Mouse (Mus musculus) testis, adult 2 months (tissue): ENCODE measurements around the gene Vwa8. TPM values are rescaled to one million over a fixed set of nuclear protein-coding genes. Genes with fewer than 3 reads are reported as not detected.

Experiments used
- H3K27ac ChIP-seq: fragments of 200-500 bp; 2 replicates; pipeline ENCODE4 v1.5.1; 2012; ENCODE audit warnings: low read depth, low read length; ENCODE audit not compliant: control insufficient read depth, insufficient read depth
- H3K27me3 ChIP-seq: fragments of 200-500 bp; 2 replicates; pipeline ENCODE4 v1.6.1; 2012; ENCODE audit warnings: mild to moderate bottlenecking, low read length, moderate library complexity; ENCODE audit not compliant: control insufficient read depth, insufficient read depth
- H3K36me3 ChIP-seq: fragments of 200-500 bp; 2 replicates; pipeline ENCODE4 v1.6.1; 2012; ENCODE audit warnings: mild to moderate bottlenecking, low read length; ENCODE audit not compliant: control insufficient read depth, insufficient read depth
- H3K4me1 ChIP-seq: fragments of 200-500 bp; 2 replicates; pipeline ENCODE4 v1.6.1; 2012; ENCODE audit warnings: low read length; ENCODE audit not compliant: control insufficient read depth, insufficient read depth
- H3K4me3 ChIP-seq: fragments of 200-500 bp; 2 replicates; pipeline ENCODE4 v1.5.1; 2012; ENCODE audit warnings: low read depth, mild to moderate bottlenecking, low read length, moderate library complexity, mixed read lengths; ENCODE audit not compliant: control insufficient read depth
- CTCF ChIP-seq: fragments of 200-500 bp; IDR thresholded peaks from 2 replicates; pipeline ENCODE4 v1.5.1; 2012; ENCODE audit warnings: low read depth, mild to moderate bottlenecking, inconsistent platforms, low read length, moderate library complexity; ENCODE audit not compliant: control insufficient read depth, insufficient read depth, insufficient replicate concordance
- POLR2A ChIP-seq: fragments of 200-500 bp; IDR thresholded peaks from 2 replicates; pipeline ENCODE4 v1.6.1; 2012; ENCODE audit warnings: low read depth, mild to moderate bottlenecking, inconsistent platforms, low read length, moderate library complexity; ENCODE audit not compliant: control insufficient read depth
- polyA plus RNA-seq: library from polyadenylated mRNA; depleted of rRNA; stranded (reverse); fragments of >200 nt; gene quantifications from 2 replicates; pipeline ENCODE4 v1.2.3, GENCODE M21; 2012

Vwa8 gene
- polyA plus RNA-seq, 1 experiment = 15.6 TPM

DNA sequence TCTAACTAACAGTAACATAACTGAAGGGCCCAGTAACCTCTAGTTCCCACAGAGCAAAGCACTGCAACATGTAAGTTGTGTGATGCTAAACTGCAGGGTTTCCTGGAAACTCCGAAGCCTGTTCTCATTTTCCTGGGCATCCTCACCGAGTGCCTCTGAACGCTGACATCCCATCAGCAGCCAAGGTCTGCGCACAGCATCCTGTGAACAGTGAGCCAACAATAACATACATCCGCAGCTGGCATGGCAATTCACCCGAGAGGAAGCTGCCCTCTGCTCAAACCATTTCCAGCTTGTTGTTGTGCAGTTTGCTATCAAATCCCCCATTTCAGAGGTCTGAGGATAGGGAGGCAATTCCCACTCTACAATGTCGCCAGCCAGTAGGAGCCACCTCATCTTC is 334.4 kb downstream of the Vwa8 start:
- no peak overlapping the region for H3K4me3 ChIP-seq
- no peaks in the 10 kb centered on the region for H3K4me1 ChIP-seq
- TF ChIP-seq POLR2A (no peak), CTCF (no peak)
- H3K36me3 ChIP-seq = no peaks in the 10 kb centered on the region
- H3K27ac ChIP-seq = no peak overlapping the region
- no peaks in the 10 kb centered on the region for H3K27me3 ChIP-seq

GRCm38 (mm10) chr14:79184071-79184470 is 335.2 kb downstream of the Vwa8 start:
- H3K4me3 ChIP-seq = no peak overlapping the region
- H3K27me3 ChIP-seq = no peaks in the 10 kb centered on the region
- no peaks in the 10 kb centered on the region for H3K4me1 ChIP-seq
- H3K27ac ChIP-seq = no peak overlapping the region
- no peaks in the 10 kb centered on the region for H3K36me3 ChIP-seq
- TF ChIP-seq CTCF = no peak
- no peak for TF ChIP-seq POLR2A

- no peaks in the 10 kb centered on the region for H3K4me1 ChIP-seq
- H3K27ac ChIP-seq = no peak overlapping the region
- H3K36me3 ChIP-seq = no peaks in the 10 kb centered on the region
- H3K27me3 ChIP-seq = no peaks in the 10 kb centered on the region
- no peak for TF ChIP-seq POLR2A
- no peak for TF ChIP-seq CTCF
- no peak overlapping the region for H3K4me3 ChIP-seq
Observed at GRCm38 (mm10) chr14:79185018-79185685, 336.3 kb downstream of the Vwa8 start.

GRCm38 (mm10) chr14:79186976-79187375 is 338.1 kb downstream of the Vwa8 start:
- Histone ChIP-seq H3K4me3 (no peak overlapping the region), H3K27ac (no peak overlapping the region), H3K27me3 (no peaks in the 10 kb centered on the region), H3K36me3 (no peaks in the 10 kb centered on the region), H3K4me1 (no peaks in the 10 kb centered on the region)
- TF ChIP-seq CTCF = no peak

- H3K27ac ChIP-seq = no peak overlapping the region
- H3K4me3 ChIP-seq = no peak overlapping the region
- no peaks in the 10 kb centered on the region for H3K27me3 ChIP-seq
- no peaks in the 10 kb centered on the region; the same call in 1 of the 2 replicates for H3K36me3 ChIP-seq
- no peaks in the 10 kb centered on the region for H3K4me1 ChIP-seq
- TF ChIP-seq CTCF (no peak), POLR2A (no peak)
Observed at GRCm38 (mm10) chr14:79196711-79197110, 347.9 kb downstream of the Vwa8 start.

GRCm38 (mm10) chr14:79198066-79198465 is 349.2 kb downstream of the Vwa8 start:
- no peaks in the 10 kb centered on the region for H3K27me3 ChIP-seq
- H3K4me3 ChIP-seq = no peak overlapping the region
- no peaks in the 10 kb centered on the region for H3K4me1 ChIP-seq
- no peaks in the 10 kb centered on the region; the same call in 1 of the 2 replicates for H3K36me3 ChIP-seq
- TF ChIP-seq CTCF (no peak), POLR2A (no peak)
- H3K27ac ChIP-seq = no peak overlapping the region

DNA sequence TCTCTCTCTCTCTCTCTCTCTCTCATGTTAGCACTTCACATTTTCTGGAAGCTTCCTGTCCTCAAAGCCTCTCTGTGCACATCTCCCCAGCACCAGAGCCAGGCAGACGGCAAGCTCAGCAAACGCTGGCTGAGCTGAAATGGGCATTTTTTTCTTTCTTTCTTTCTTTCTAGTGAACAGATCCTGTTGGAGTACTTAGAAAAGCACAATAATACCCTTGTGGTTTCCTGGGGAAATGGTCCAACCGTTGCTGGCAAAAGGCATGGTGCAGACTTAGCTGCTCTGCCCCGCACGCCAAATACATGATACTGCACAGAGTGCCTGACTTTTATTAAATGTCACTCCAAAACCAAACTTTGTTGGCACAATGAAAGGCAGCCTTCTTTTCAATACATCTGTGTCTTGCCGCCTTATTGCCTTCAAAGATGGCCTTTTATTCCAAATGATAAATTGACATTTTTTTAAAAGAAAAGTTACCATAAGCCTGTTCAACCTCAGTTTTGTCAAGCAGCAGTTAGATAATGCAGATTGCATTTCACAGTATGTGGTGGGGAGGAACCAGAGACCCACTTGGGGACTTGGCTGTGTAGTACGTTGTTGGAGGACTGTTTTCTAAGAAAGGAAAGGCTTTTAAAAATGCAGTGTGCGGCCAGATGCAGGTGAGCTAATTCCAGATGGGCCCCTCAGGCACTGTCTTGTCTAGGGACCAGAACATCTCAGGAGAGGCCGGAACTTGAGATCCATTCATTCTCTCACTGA is 351.5 kb downstream of the Vwa8 start:
- Histone ChIP-seq H3K36me3 (no peaks in the 10 kb centered on the region; the same call in 1 of the 2 replicates), H3K4me1 (no peaks in the 10 kb centered on the region), H3K27ac (no peak overlapping the region), H3K4me3 (no peak overlapping the region), H3K27me3 (no peaks in the 10 kb centered on the region)
- no peak for TF ChIP-seq POLR2A
- no peak for TF ChIP-seq CTCF
